Mouse (Mus musculus) intestine, postnatal 0 days (tissue): ENCODE measurements around the gene Mpp3. TPM values are rescaled to one million over a fixed set of nuclear protein-coding genes. Genes with fewer than 3 reads are reported as not detected.
"Not testable (repeated sequence)": the region's sequence is repeated elsewhere in the genome, so short reads cannot be mapped to it uniquely, and the experiment has no call there.

Source experiments
- ATAC-seq: fragments of 200-750 bp; cut with Nextera tagmentation; 2 replicates; pipeline ENCODE4 v1.8.0; 2017; ENCODE audit warnings: mild to moderate bottlenecking, moderate TSS enrichment, moderate library complexity
- H3K27ac ChIP-seq: fragments of 300-500 bp; sonication (generic); 2 replicates; pipeline ENCODE4 v1.5.1; 2014; ENCODE audit warnings: mild to moderate bottlenecking, low read depth, low read length, moderate library complexity
- H3K27me3 ChIP-seq: fragments of 300-500 bp; sonication (generic); replicated peaks from 2 replicates; pipeline ENCODE4 v1.6.1; 2014; ENCODE audit warnings: low read length, mixed read lengths; ENCODE audit not compliant: control insufficient read depth, insufficient read depth
- H3K36me3 ChIP-seq: fragments of 300-500 bp; sonication (generic); 2 replicates; pipeline ENCODE4 v1.6.1; 2014; ENCODE audit warnings: mild to moderate bottlenecking, moderate library complexity; ENCODE audit not compliant: control insufficient read depth, insufficient read depth
- H3K4me1 ChIP-seq: fragments of 300-500 bp; sonication (generic); replicated peaks from 2 replicates; pipeline ENCODE4 v1.6.1; 2014; ENCODE audit warnings: antibody characterized with exemption, low read length, mixed read lengths; ENCODE audit not compliant: control insufficient read depth, insufficient read depth
- H3K4me2 ChIP-seq: fragments of 300-500 bp; sonication (generic); replicated peaks from 2 replicates; pipeline ENCODE4 v1.6.1; 2014; ENCODE audit warnings: low read depth, mild to moderate bottlenecking, moderate library complexity
- H3K4me3 ChIP-seq: fragments of 300-500 bp; sonication (generic); 2 replicates; pipeline ENCODE4 v1.5.1; 2014; ENCODE audit warnings: low read depth, low read length
- H3K9ac ChIP-seq: fragments of 300-500 bp; sonication (generic); 2 replicates; pipeline ENCODE4 v1.6.1; 2014; ENCODE audit warnings: mild to moderate bottlenecking, low read depth, low read length
- H3K9me3 ChIP-seq: fragments of 300-500 bp; sonication (generic); 2 replicates; pipeline ENCODE4 v1.6.1; 2016; ENCODE audit warnings: mixed run types; ENCODE audit not compliant: control insufficient read depth
- CTCF ChIP-seq: sonication (generic); IDR thresholded peaks from 2 replicates; pipeline ENCODE4 v1.5.1; 2016; ENCODE audit warnings: low read depth, mild to moderate bottlenecking, control low read depth, antibody characterized with exemption, moderate library complexity
- WGBS: fragments of 180-500 bp; shearing (Covaris S2); extraction: QIAGEN DNeasy Blood & Tissue Kit; methylation state at CpG from one replicate; pipeline ENCODE4 v1.1.7; 2014; 5-methylcytosine and 5-hydroxymethylcytosine counted together
- polyA plus RNA-seq: library from polyadenylated mRNA; unstranded; fragments of >200 nt; fragmentation: Nextera tagmentation; extraction: Ambion mirVana; gene quantifications from 2 replicates; pipeline ENCODE4 v1.2.1, GENCODE M21; 2015

The Mpp3 gene
- polyA plus RNA-seq, 1 experiment from 2014 or later: 8.6 TPM

DNA sequence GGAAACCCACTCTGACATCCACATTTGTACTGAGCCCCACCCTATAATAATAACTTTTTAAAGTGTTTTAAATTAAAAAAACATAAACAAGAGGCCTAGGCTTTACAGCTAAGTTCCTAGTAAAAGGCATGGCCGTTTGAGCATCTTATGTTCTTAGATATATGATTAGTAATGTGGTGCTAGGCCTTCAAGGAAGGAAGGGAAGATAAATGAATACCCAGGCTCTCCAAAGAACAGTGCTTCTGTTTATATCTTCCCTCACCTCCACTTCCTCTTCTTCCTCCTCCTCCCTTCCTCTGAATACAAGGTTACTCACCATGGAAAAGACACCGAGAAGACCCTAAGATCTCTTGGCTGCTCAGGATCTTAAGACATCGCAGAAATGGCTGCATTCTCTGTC, 36.4 kb downstream of the Mpp3 start:
- H3K27me3 ChIP-seq: no peaks in the 10 kb centered on the region

DNA sequence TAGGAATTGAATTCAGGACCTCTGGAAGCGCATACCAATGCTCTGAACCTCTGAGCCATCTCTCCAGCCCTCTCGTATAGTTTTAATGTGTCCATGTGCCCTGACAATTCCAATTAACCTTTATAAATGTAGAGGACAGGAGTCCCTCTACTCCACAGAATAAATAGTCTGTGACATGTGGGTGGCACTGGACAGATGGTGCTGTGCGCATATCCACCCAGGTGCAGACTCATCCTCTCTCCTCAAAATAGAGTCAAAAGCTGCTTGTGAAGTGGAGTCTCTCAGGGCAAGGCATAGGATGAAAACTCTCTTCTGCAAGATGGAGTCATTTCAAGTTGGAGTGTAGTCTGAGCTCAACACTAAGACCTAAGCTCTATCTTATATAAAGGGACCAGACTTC, 38.0 kb downstream of the Mpp3 start:
- ATAC-seq: no peak
- no peaks in the 10 kb centered on the region for H3K4me1 ChIP-seq
- H3K4me3 ChIP-seq: no peak overlapping the region
- WGBS: 83% methylated on average over 3 of the region's 3 CpGs
- TF ChIP-seq CTCF: no peak
- H3K9ac ChIP-seq: no peak overlapping the region
- H3K4me2 ChIP-seq: no peak overlapping the region
- H3K9me3 ChIP-seq: no peaks in the 10 kb centered on the region
- no peak overlapping the region for H3K27ac ChIP-seq
- H3K27me3 ChIP-seq: no peaks in the 10 kb centered on the region
- no peaks in the 10 kb centered on the region for H3K36me3 ChIP-seq

More for the DNA sequence above, 36.4 kb downstream of the Mpp3 start:
- H3K4me2 ChIP-seq: no peak overlapping the region
- no peak for ATAC-seq
- WGBS: 71% methylated on average over 3 of the region's 3 CpGs
- H3K36me3 ChIP-seq: no peaks in the 10 kb centered on the region
- H3K4me1 ChIP-seq: no peaks in the 10 kb centered on the region
- no peak overlapping the region for H3K27ac ChIP-seq
- H3K9me3 ChIP-seq: no peaks in the 10 kb centered on the region
- H3K9ac ChIP-seq: no peak overlapping the region
- H3K4me3 ChIP-seq: no peak overlapping the region
- no peak for TF ChIP-seq CTCF

DNA sequence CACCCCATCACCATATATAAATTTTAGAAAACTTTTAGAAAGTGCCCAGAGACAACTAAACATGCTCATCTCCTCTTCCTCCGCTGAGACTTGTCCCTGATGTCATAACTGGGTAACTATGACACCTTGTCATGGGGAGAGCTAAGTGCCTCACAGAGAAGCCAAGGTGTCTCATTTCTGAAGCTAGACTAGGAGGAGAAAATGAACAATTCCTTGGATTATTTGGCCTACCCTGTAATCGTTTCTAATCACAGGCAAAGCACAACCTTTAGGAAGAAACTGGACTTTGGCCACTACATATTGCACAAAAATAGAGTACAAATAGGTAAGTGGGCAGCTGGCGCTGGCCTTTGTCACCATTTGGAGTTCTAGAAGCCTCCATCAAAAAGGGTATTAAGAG, 41.3 kb downstream of the Mpp3 start, which contains the start of gene Dusp3:
Gene Dusp3, minus strand, starts transcription at position 101 of the 400 bp plus-strand sequence.
- H3K4me3 ChIP-seq: no peak within 1 kb of the TSS

DNA sequence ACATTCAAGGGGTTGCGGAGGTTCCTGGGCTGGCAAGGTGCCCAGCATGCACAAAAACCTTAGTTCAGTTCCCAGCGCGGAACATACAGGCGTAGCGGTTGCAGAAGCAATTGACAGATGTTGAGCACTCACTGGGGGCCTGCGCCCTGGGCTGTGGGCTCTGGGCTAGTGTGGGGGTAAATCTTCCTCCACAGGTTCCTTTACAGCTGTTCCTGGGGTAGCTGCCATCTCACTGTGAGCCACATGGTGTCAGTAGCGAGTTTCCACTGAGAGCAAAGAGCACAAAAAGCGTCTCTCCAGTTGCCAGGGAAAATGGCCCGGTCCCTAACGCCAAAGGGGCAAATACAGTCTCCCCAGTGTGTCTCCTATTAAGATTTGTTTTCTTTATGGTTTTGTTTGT, 42.3 kb downstream of the Mpp3 start:
- peaks cover 5% of the 10 kb centered on the region; the same call in 1 of the 2 replicates for H3K4me1 ChIP-seq
- no peaks in the 10 kb centered on the region for H3K27me3 ChIP-seq
- WGBS: 3% methylated on average over 10 of the region's 10 CpGs
- no peak overlapping the region for H3K4me3 ChIP-seq
- H3K4me2 ChIP-seq: 0 out of 2 replicates have a peak overlapping the region, but pooled peaks have one; percentile 0
- H3K36me3 ChIP-seq: peaks cover 8% of the 10 kb centered on the region; the same call in 1 of the 2 replicates
- no peak overlapping the region for H3K27ac ChIP-seq
- ATAC-seq: no peak
- no peaks in the 10 kb centered on the region for H3K9me3 ChIP-seq
- H3K9ac ChIP-seq: no peak overlapping the region
- TF ChIP-seq CTCF: peak; percentile 96

More for the DNA sequence above, 41.3 kb downstream of the Mpp3 start, which contains the start of gene Dusp3:
- Histone ChIP-seq H3K27ac (no peak within 1 kb of the TSS), H3K9ac (no peak within 1 kb of the TSS), H3K4me2 (0 out of 2 replicates have a peak within 1 kb of the TSS, but pooled peaks have one; percentile 0), H3K27me3 (no peaks in the 10 kb centered on the region), H3K36me3 (peaks cover 8% of the 10 kb centered on the region; the same call in 1 of the 2 replicates), H3K4me1 (peaks cover 5% of the 10 kb centered on the region; the same call in 1 of the 2 replicates), H3K9me3 (no peaks in the 10 kb centered on the region)
- 58% methylated on average over 3 of the region's 3 CpGs for WGBS
- no peak for TF ChIP-seq CTCF
- ATAC-seq: no peak

DNA sequence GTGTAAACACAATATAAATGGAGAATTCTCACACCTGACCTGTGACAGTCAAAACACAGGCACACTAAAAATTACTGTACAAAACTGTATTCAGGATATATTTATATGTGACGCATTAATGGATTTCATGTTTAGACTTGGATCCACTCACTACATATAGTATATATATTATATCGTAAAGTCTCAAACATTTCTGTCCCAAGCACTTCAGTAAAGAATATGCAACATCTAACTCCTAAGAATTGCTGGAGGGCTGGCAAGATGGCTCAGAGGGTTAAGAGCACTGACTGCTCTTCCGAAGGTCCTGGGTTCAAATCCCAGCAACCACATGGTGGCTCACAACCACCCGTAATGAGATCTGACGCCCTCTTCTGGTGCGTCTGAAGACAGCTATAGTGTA, 42.8 kb downstream of the Mpp3 start:
- not testable (repeated sequence) for H3K4me1 ChIP-seq, H3K27ac ChIP-seq, H3K9me3 ChIP-seq, H3K4me2 ChIP-seq, H3K9ac ChIP-seq, H3K36me3 ChIP-seq, H3K27me3 ChIP-seq, H3K4me3 ChIP-seq, ATAC-seq
- 41% methylated on average over 6 of the region's 6 CpGs for WGBS

DNA sequence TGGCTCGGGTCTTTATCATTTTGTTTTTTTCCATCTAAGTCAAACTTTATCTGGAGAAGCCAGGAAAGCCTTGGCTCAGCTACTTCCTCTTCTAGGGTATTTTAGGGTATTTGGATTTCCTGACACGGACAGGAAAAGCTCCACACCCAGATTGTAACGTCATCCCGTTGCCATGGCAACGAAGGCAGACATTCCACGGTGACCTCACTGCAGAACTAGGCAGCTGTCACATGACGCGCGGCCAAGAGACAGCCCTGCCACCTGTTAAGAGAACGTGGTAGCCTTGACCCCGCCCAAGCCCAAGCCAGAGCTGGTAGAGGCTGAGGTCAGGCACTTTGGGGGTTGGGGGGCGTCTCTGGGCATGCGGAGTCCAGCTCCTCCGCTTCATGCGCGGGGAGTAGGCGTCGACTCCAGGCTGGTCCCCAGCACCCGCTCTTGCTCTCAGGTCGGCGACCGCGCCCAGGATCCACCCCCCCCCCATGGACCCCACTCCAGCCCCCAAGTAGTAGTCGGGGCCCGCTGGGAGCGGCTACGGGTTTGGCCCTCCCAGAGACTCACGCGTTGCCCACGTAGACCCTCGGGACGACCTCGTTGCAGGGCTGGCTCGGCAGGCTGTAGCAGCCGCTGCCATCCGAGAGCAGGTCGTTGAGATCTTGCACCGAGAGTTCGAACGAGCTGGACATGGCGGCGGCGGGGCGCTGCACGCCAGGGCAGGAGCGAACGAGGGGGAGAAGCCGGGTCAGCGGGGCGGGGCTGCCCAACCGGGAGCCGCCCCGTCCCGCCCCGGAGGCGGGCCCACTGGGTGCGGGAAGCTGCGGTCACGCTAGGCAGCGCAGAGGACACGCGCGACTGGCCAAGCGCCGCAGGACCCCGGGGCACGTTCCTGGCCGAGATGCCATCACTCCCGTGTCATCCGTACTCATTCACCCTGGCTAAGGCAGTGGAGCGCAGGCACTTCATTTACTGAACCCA, 43.9 kb downstream of the Mpp3 start, which contains the start of gene Cfap97d1:
Gene Cfap97d1, plus strand, starts transcription at position 226 of the 972 bp plus-strand sequence.
- H3K27ac ChIP-seq: peak within 1 kb of the TSS; percentile 80
- peaks cover 5% of the 10 kb centered on the region; the same call in 1 of the 2 replicates for H3K4me1 ChIP-seq
- under 1% methylated on average over 67 of the region's 71 CpGs for WGBS
- peaks cover 19% of the 10 kb centered on the region; the same call in 1 of the 2 replicates for H3K36me3 ChIP-seq
- no peaks in the 10 kb centered on the region for H3K27me3 ChIP-seq
- TF ChIP-seq CTCF: no peak
- peak within 1 kb of the TSS; percentile 74 for H3K9ac ChIP-seq
- H3K9me3 ChIP-seq: no peaks in the 10 kb centered on the region
- H3K4me3 ChIP-seq: peak within 1 kb of the TSS; percentile 51
- peak; percentile 87 for ATAC-seq
- H3K4me2 ChIP-seq: peak within 1 kb of the TSS; percentile 92
